Mouse (Mus musculus) E14TG2a.4 (cell line): ENCODE measurements around the gene Dot1l.

Experiments
- CTCF ChIP-seq: conservative IDR thresholded peaks from 2 replicates; pipeline ENCODE4 v1.5.1; 2014; ENCODE audit warnings: low read length
- NANOG ChIP-seq: IDR thresholded peaks from 2 replicates; pipeline ENCODE4 v1.6.1; 2014; ENCODE audit warnings: borderline replicate concordance, low read length, mixed read lengths
- POU5F1 ChIP-seq: IDR thresholded peaks from 2 replicates; pipeline ENCODE4 v1.6.1; 2014; ENCODE audit warnings: low read length, borderline replicate concordance

GRCm38 (mm10) chr10:80804340-80804739 lies 49.3 kb downstream of the Dot1l start:
- TF ChIP-seq CTCF: no peak
- TF ChIP-seq NANOG: no peak
- TF ChIP-seq POU5F1: no peak
